Mouse (Mus musculus): Measurements from ENCODE around the gene Khnyn.

GRCm38 (mm10) chr14:55933586-55933985, 48.8 kb downstream of the Khnyn start:
- no peak for TF ChIP-seq GATA1 (IDR thresholded peaks at IDR 0.05; ENCODE audit: borderline replicate concordance, low read length)
- TF ChIP-seq FLI1 (IDR thresholded peaks at IDR 0.05; ENCODE audit: low read length), result no peak

All from megakaryocyte, embryonic 14.5 days (primary cell).